Mouse (Mus musculus) gastrocnemius, adult 8-10 months (tissue): ENCODE results near the gene Gm29582. TPM values are rescaled to one million over a fixed set of nuclear protein-coding genes. Genes with fewer than 3 reads are reported as not detected.
"Not testable (repeated sequence)": the region's sequence is repeated elsewhere in the genome, so short reads cannot be mapped to it uniquely, and the experiment has no call there.

Experiments used
- DNase-seq, 2 experiments: peaks; one replicate each; pipeline ENCODE4 v3.0.0; 2022; ENCODE audit warnings: low spot score in 2 of 2
- total RNA-seq, 4 experiments: library from RNA; stranded (reverse); gene quantifications; 2 replicates each; pipeline ENCODE4 v1.2.4; 2022

Gene Gm29582
- total RNA-seq: not detected

DNA sequence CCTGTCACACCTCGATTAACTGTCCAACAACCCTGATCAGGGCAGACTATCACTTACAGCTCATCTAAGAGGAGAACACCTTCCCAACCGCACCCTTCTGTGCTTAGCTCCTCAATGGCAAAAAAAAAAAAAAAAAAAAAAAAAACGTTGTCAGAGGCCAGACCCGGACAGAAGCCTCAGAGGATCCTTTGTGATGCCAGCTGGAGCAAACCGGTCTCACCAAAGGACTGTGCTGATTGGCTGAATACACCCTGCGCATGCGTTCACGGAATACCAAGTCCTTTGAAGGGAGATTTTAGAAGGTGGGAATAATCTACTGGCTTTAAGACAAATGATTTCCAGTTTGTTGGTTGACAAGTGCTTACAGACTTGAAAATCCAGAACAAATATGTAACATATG, at the start of gene Gm29582:
Gm29582 (minus strand) TSS at position 101 of the 400 bp plus-strand sequence.
- not testable (repeated sequence) for DNase-seq
